Mouse (Mus musculus) lung, postnatal 0 days (tissue): ENCODE results near the gene Dpf1. TPM values are rescaled to one million over a fixed set of nuclear protein-coding genes. Genes with fewer than 3 reads are reported as not detected.

ENCODE experiments used
- ATAC-seq: fragments of 200-750 bp; cut with Nextera tagmentation; 2 replicates; pipeline ENCODE4 v1.8.0; 2017; ENCODE audit warnings: moderate library complexity
- DNase-seq: peaks from one replicate; pipeline ENCODE4 v3.0.0-alpha.2; 2016; ENCODE audit warnings: low spot score
- H3K27ac ChIP-seq: fragments of 300-500 bp; sonication (generic); 2 replicates; pipeline ENCODE4 v1.5.1; 2014; ENCODE audit warnings: antibody characterized with exemption, mild to moderate bottlenecking, low read length, mixed read lengths
- H3K27me3 ChIP-seq: fragments of 300-500 bp; sonication (generic); replicated peaks from 2 replicates; pipeline ENCODE4 v1.6.1; 2014; ENCODE audit warnings: low read length, mixed read lengths; ENCODE audit not compliant: insufficient read depth
- H3K36me3 ChIP-seq: fragments of 300-500 bp; sonication (generic); 2 replicates; pipeline ENCODE4 v1.6.1; 2014; ENCODE audit warnings: low read length, mixed read lengths; ENCODE audit not compliant: insufficient read depth
- H3K4me1 ChIP-seq: fragments of 300-500 bp; sonication (generic); 2 replicates; pipeline ENCODE4 v1.6.1; 2014; ENCODE audit warnings: antibody characterized with exemption, low read depth, low read length, mixed read lengths; ENCODE audit not compliant: insufficient read depth
- H3K4me2 ChIP-seq: fragments of 300-500 bp; sonication (generic); replicated peaks from 2 replicates; pipeline ENCODE4 v1.6.1; 2014; ENCODE audit warnings: low read depth, mild to moderate bottlenecking, low read length, moderate library complexity, mixed read lengths
- H3K4me3 ChIP-seq: fragments of 300-500 bp; sonication (generic); 2 replicates; pipeline ENCODE4 v1.5.1; 2014; ENCODE audit warnings: low read depth, low read length
- H3K9ac ChIP-seq: fragments of 300-500 bp; sonication (generic); replicated peaks from 2 replicates; pipeline ENCODE4 v1.6.1; 2014; ENCODE audit warnings: low read depth, mild to moderate bottlenecking
- H3K9me3 ChIP-seq: fragments of 300-500 bp; sonication (generic); 2 replicates; pipeline ENCODE4 v1.6.1; 2016; ENCODE audit warnings: low read length, mixed read lengths
- CTCF ChIP-seq: IDR thresholded peaks from 2 replicates; pipeline ENCODE4 v1.5.1; 2016; ENCODE audit warnings: antibody characterized with exemption, mild to moderate bottlenecking
- EP300 ChIP-seq: IDR thresholded peaks from 2 replicates; pipeline ENCODE4 v1.6.1; 2016; ENCODE audit warnings: antibody characterized with exemption, mild to moderate bottlenecking, control low read depth
- WGBS: fragments of 180-500 bp; shearing (Covaris S2); extraction: QIAGEN DNeasy Blood & Tissue Kit; methylation state at CpG from one replicate; pipeline ENCODE4 v1.1.7; 2014; 5-methylcytosine and 5-hydroxymethylcytosine counted together
- polyA plus RNA-seq: library from polyadenylated mRNA; unstranded; fragments of >200 nt; fragmentation: Nextera tagmentation; extraction: Ambion mirVana; gene quantifications from 2 replicates; pipeline ENCODE4 v1.2.1, GENCODE M21; 2015

Gene Dpf1
- polyA plus RNA-seq, 1 experiment from 2014 or later = 2.0 TPM

- DNase-seq (peak; percentile 91), ATAC-seq (peak; percentile 20; the same call in 1 of the 2 replicates)
- H3K27ac ChIP-seq = no peak overlapping the region
- H3K36me3 ChIP-seq = no peaks in the 10 kb centered on the region
- H3K9ac ChIP-seq = no peak overlapping the region
- no peak overlapping the region for H3K4me3 ChIP-seq
- no peak overlapping the region for H3K4me2 ChIP-seq
- H3K27me3 ChIP-seq = no peaks in the 10 kb centered on the region
- H3K9me3 ChIP-seq = no peaks in the 10 kb centered on the region
- WGBS = 8% methylated on average over 10 of the region's 10 CpGs
- H3K4me1 ChIP-seq = peaks cover 6% of the 10 kb centered on the region; the same call in 1 of the 2 replicates
- TF ChIP-seq CTCF (peak; percentile 91), EP300 (no peak)
Measured at GRCm38 (mm10) chr7:29296998-29297397, 6.8 kb upstream of the Dpf1 start.

GRCm38 (mm10) chr7:29301127-29301566, 2.6 kb upstream of the Dpf1 start:
- Histone ChIP-seq H3K27me3 (peaks cover 15% of the 10 kb centered on the region; the same call in 1 of the 2 replicates), H3K4me1 (peaks cover 6% of the 10 kb centered on the region), H3K9me3 (no peaks in the 10 kb centered on the region), H3K9ac (no peak overlapping the region), H3K27ac (no peak overlapping the region), H3K4me3 (no peak overlapping the region), H3K36me3 (no peaks in the 10 kb centered on the region), H3K4me2 (no peak overlapping the region)
- no peak for ATAC-seq
- DNase-seq = peak; percentile 73
- 0% methylated on average over 7 of the region's 7 CpGs for WGBS
- TF ChIP-seq EP300 (no peak), CTCF (peak; percentile 76)

- H3K4me1 ChIP-seq = peaks cover 10% of the 10 kb centered on the region
- TF ChIP-seq CTCF (no peak), EP300 (no peak)
- no peak for ATAC-seq
- DNase-seq = no peak
- H3K27me3 ChIP-seq = peaks cover 15% of the 10 kb centered on the region; the same call in 1 of the 2 replicates
- no peak overlapping the region for H3K27ac ChIP-seq
- no peak overlapping the region for H3K4me2 ChIP-seq
- WGBS = 62% methylated on average over 7 of the region's 7 CpGs
- no peak overlapping the region for H3K9ac ChIP-seq
- no peak overlapping the region for H3K4me3 ChIP-seq
- no peaks in the 10 kb centered on the region for H3K9me3 ChIP-seq
- no peaks in the 10 kb centered on the region for H3K36me3 ChIP-seq
Measured at GRCm38 (mm10) chr7:29302641-29303040, 1.1 kb upstream of the Dpf1 start.

GRCm38 (mm10) chr7:29304463-29305262, 912 bp downstream of the Dpf1 start:
- TF ChIP-seq EP300 (no peak), CTCF (no peak)
- peak overlapping the region; percentile 69 for H3K4me2 ChIP-seq
- no peak overlapping the region for H3K9ac ChIP-seq
- ATAC-seq = no peak
- H3K27me3 ChIP-seq = peaks cover 21% of the 10 kb centered on the region
- H3K36me3 ChIP-seq = no peaks in the 10 kb centered on the region
- H3K9me3 ChIP-seq = no peaks in the 10 kb centered on the region
- WGBS = 2% methylated on average over 30 of the region's 48 CpGs
- DNase-seq = peak; percentile 45
- H3K4me1 ChIP-seq = peaks cover 16% of the 10 kb centered on the region
- no peak overlapping the region for H3K27ac ChIP-seq
- peak overlapping the region; percentile 32; the same call in 1 of the 2 replicates for H3K4me3 ChIP-seq

GRCm38 (mm10) chr7:29305263-29305988, 1.7 kb downstream of the Dpf1 start:
- peaks cover 18% of the 10 kb centered on the region for H3K4me1 ChIP-seq

GRCm38 (mm10) chr7:29306108-29306507, 2.4 kb downstream of the Dpf1 start:
- Histone ChIP-seq H3K4me2 (no peak overlapping the region), H3K36me3 (no peaks in the 10 kb centered on the region), H3K4me3 (no peak overlapping the region), H3K27ac (no peak overlapping the region), H3K9me3 (no peaks in the 10 kb centered on the region), H3K9ac (no peak overlapping the region), H3K4me1 (peaks cover 18% of the 10 kb centered on the region), H3K27me3 (peaks cover 21% of the 10 kb centered on the region)
- no peak for ATAC-seq
- 58% methylated on average over 7 of the region's 7 CpGs for WGBS
- no peak for TF ChIP-seq CTCF
- TF ChIP-seq EP300 = no peak
- DNase-seq = no peak

More at GRCm38 (mm10) chr7:29305263-29305988, 1.7 kb downstream of the Dpf1 start:
- 29% methylated on average over 9 of the region's 9 CpGs for WGBS
- Histone ChIP-seq H3K27me3 (peaks cover 21% of the 10 kb centered on the region), H3K4me2 (peak overlapping the region; percentile 69), H3K27ac (no peak overlapping the region), H3K4me3 (0 out of 2 replicates have a peak overlapping the region, but pooled peaks have one; percentile 12), H3K9me3 (no peaks in the 10 kb centered on the region), H3K9ac (no peak overlapping the region), H3K36me3 (no peaks in the 10 kb centered on the region)
- TF ChIP-seq EP300 = no peak
- TF ChIP-seq CTCF = 0 out of 2 replicates have a peak, but pooled peaks have one; percentile 4
- no peak for DNase-seq
- ATAC-seq = no peak
